Mouse (Mus musculus): ENCODE measurements around the gene Fhod1. TPM values are rescaled to one million over a fixed set of nuclear protein-coding genes. Genes with fewer than 3 reads are reported as not detected.

The Fhod1 gene
- total RNA-seq, 2 experiments from 2014 or later: 12.4 to 14.2 TPM

Small RNA genes lying within 50 kb of the gene (microRNA-seq; reads per million reads assigned to microRNA genes)
- gene Gm27320: not detected
- 258 reads per million, percentile 60 among the genes with 10 or more reads in this experiment for gene Mir328

Other genes starting within 250 kb of the Fhod1 start
- gene Ces4a, start 216.2 kb downstream of the Fhod1 start, total RNA-seq (2021): not detected
- 10 to 100 TPM; 48.5 to 55.6 TPM for gene Cbfb, start 177.3 kb downstream of the Fhod1 start, total RNA-seq (2021)
- 10 to 100 TPM; 16.2 to 16.5 TPM for gene D230025D16Rik, start 122.8 kb downstream of the Fhod1 start, total RNA-seq (2021)
- 10 to 100 TPM; 14.9 to 15.3 TPM for gene B3gnt9, start 92.8 kb downstream of the Fhod1 start, total RNA-seq (2021)
- gene Tradd, start 83.3 kb downstream of the Fhod1 start, total RNA-seq (2021): 10 to 100 TPM in 1 of 2 experiments, 1 to 10 TPM in 1; 6.6 to 10.2 TPM
- gene Fbxl8, start 83.3 kb downstream of the Fhod1 start, total RNA-seq (2021): 1 to 10 TPM; 2.2 to 2.7 TPM
- under 1 TPM; 0.21 to 0.29 TPM for gene Hsf4, start 78.2 kb downstream of the Fhod1 start, total RNA-seq (2021)
- gene Nol3, start 71.8 kb downstream of the Fhod1 start, total RNA-seq (2021): 10 to 100 TPM; 26.5 to 27.1 TPM
- 1 to 10 TPM; 3.8 to 6.3 TPM for gene 4931428F04Rik, start 58.1 kb downstream of the Fhod1 start, total RNA-seq (2021)
- gene Exoc3l, start 51.9 kb downstream of the Fhod1 start, total RNA-seq (2021): 1 to 10 TPM; 8.1 to 8.7 TPM
- 10 to 100 TPM; 27.4 to 31.1 TPM for gene E2f4, start 50.3 kb downstream of the Fhod1 start, total RNA-seq (2021)
- 1 to 10 TPM; 1.0 to 1.1 TPM for gene Elmo3, start 42.4 kb downstream of the Fhod1 start, total RNA-seq (2021)
- gene Lrrc29, start 21.7 kb downstream of the Fhod1 start, total RNA-seq (2021): 1 to 10 TPM; 3.6 to 4.1 TPM
- 10 to 100 TPM; 28.7 to 29.5 TPM for gene Tmem208, start 21.6 kb downstream of the Fhod1 start, total RNA-seq (2021)
- 1 to 10 TPM; 4.0 to 4.2 TPM for gene Slc9a5, start 890 bp upstream of the Fhod1 start, total RNA-seq (2021)
- gene Plekhg4, start 25.3 kb upstream of the Fhod1 start, total RNA-seq (2021): under 1 TPM; 0.17 to 0.26 TPM
- not detected for gene Kctd19, start 65.5 kb upstream of the Fhod1 start, total RNA-seq (2021)
- gene Lrrc36, start 65.6 kb upstream of the Fhod1 start, total RNA-seq (2021): 1 to 10 TPM; 1.6 to 1.7 TPM
- gene Tppp3, start 123.6 kb upstream of the Fhod1 start, total RNA-seq (2021): 100 to 1,000 TPM; 527 to 572 TPM
- 10 to 100 TPM; 21.0 to 21.6 TPM for gene Zdhhc1, start 148.9 kb upstream of the Fhod1 start, total RNA-seq (2021)
- gene Hsd11b2, start 170.8 kb upstream of the Fhod1 start, total RNA-seq (2021): 10 to 100 TPM; 13.3 to 14.8 TPM
- gene Atp6v0d1, start 218.1 kb upstream of the Fhod1 start, total RNA-seq (2021): 10 to 100 TPM; 71.8 to 71.9 TPM

All from gastrocnemius, postnatal 4 days (tissue).